ENCODE assay signal across 8 mouse cellular contexts in genomic region chr3:122619931-122620284, GRCm38 (mm10). TPM values are rescaled to one million over a fixed set of nuclear protein-coding genes. Genes with fewer than 3 reads are reported as not detected.
A peak's percentile ranks its signal among the peaks of the same experiment; 100 is the strongest.
DNase-seq lines count a peak whose midpoint lies in the region; ATAC-seq lines count a peak whose summit lies in the region.

No protein-coding gene starts in this region.

- H3K4me3 ChIP-seq in neural tube, embryonic 11.5 days (ENCODE audit: low read depth, low read length): peak overlapping the region; percentile 78
- H3K4me3 ChIP-seq in embryonic facial prominence, embryonic 11.5 days (ENCODE audit: low read depth, low read length): peak overlapping the region; percentile 99
- peak overlapping the region; percentile 97 for H3K4me3 ChIP-seq in hindbrain, embryonic 15.5 days

- H3K27ac ChIP-seq in neural tube, embryonic 11.5 days (ENCODE audit: low read depth, low read length): peak overlapping the region; percentile 97
- H3K27ac ChIP-seq in embryonic facial prominence, embryonic 11.5 days (replicated peaks; ENCODE audit: low read depth, low read length): peak overlapping the region; percentile 98
- peak overlapping the region; percentile 100 for H3K27ac ChIP-seq in hindbrain, embryonic 15.5 days (replicated peaks)

- no peaks in the 10 kb centered on the region for H3K36me3 ChIP-seq in neural tube, embryonic 11.5 days (ENCODE audit: control insufficient read depth, insufficient read depth, low read length)
- no peaks in the 10 kb centered on the region for H3K36me3 ChIP-seq in embryonic facial prominence, embryonic 11.5 days (replicated peaks; ENCODE audit: control insufficient read depth, insufficient read depth, low read depth, low read length)
- H3K36me3 ChIP-seq in hindbrain, embryonic 15.5 days: no peaks in the 10 kb centered on the region

- H3K9me3 ChIP-seq in neural tube, embryonic 11.5 days (ENCODE audit: control insufficient read depth, low read length): no peaks in the 10 kb centered on the region
- no peaks in the 10 kb centered on the region for H3K9me3 ChIP-seq in embryonic facial prominence, embryonic 11.5 days (replicated peaks; ENCODE audit: control insufficient read depth, low read length)
- no peaks in the 10 kb centered on the region for H3K9me3 ChIP-seq in hindbrain, embryonic 15.5 days

- peak overlapping the region; percentile 78 for H3K4me2 ChIP-seq in neural tube, embryonic 11.5 days (ENCODE audit: low read depth)
- peak overlapping the region; percentile 50 for H3K4me2 ChIP-seq in embryonic facial prominence, embryonic 11.5 days (ENCODE audit: low read depth, low read length)
- H3K4me2 ChIP-seq in hindbrain, embryonic 15.5 days: peak overlapping the region; percentile 62

- DNase-seq in neural tube, embryonic 11.5 days (ENCODE audit: low spot score): no peak
- no peak for DNase-seq in neural tube, embryonic 10.5 days (ENCODE audit: extremely low spot score, low spot score)
- DNase-seq in embryonic facial prominence, embryonic 11.5 days (ENCODE audit: low spot score): no peak
- DNase-seq in cerebellum, postnatal 36 days: no peak
- no peak for DNase-seq in adrenal gland, postnatal 25 days
- no peak for DNase-seq in Muller cell, postnatal 12 days (ENCODE audit: inconsistent ontology term)

- H3K9ac ChIP-seq in neural tube, embryonic 11.5 days (ENCODE audit: low read length): peak overlapping the region; percentile 98
- peak overlapping the region; percentile 100 for H3K9ac ChIP-seq in embryonic facial prominence, embryonic 11.5 days (replicated peaks; ENCODE audit: low read length)
- peak overlapping the region; percentile 98 for H3K9ac ChIP-seq in hindbrain, embryonic 15.5 days

- peaks cover 14% of the 10 kb centered on the region for H3K4me1 ChIP-seq in neural tube, embryonic 11.5 days (ENCODE audit: control insufficient read depth, insufficient read depth, low read length)
- H3K4me1 ChIP-seq in embryonic facial prominence, embryonic 11.5 days (ENCODE audit: control insufficient read depth, insufficient read depth, low read length): peaks cover 4% of the 10 kb centered on the region; the same call in 1 of the 2 replicates
- peaks cover 36% of the 10 kb centered on the region for H3K4me1 ChIP-seq in hindbrain, embryonic 15.5 days (replicated peaks)

- H3K27me3 ChIP-seq in neural tube, embryonic 11.5 days (ENCODE audit: control insufficient read depth, insufficient read depth, low read length): no peaks in the 10 kb centered on the region
- H3K27me3 ChIP-seq in embryonic facial prominence, embryonic 11.5 days (ENCODE audit: control insufficient read depth, insufficient read depth, low read length): no peaks in the 10 kb centered on the region
- H3K27me3 ChIP-seq in hindbrain, embryonic 15.5 days: no peaks in the 10 kb centered on the region

- WGBS in neural tube, embryonic 11.5 days: 0% methylated on average over 20 of the region's 20 CpGs
- under 1% methylated on average over 20 of the region's 20 CpGs for WGBS in embryonic facial prominence, embryonic 11.5 days
- under 1% methylated on average over 20 of the region's 20 CpGs for WGBS in hindbrain, embryonic 15.5 days

- ATAC-seq in neural tube, embryonic 11.5 days (ENCODE audit: insufficient read depth, low FRiP score, low TSS enrichment): peak; percentile 62
- ATAC-seq in embryonic facial prominence, embryonic 11.5 days (replicated peaks; ENCODE audit: insufficient number of reproducible peaks, low FRiP score, low TSS enrichment, low read depth): no peak; the same call in 1 of the 2 replicates
- ATAC-seq in hindbrain, embryonic 15.5 days (ENCODE audit: low FRiP score, low read depth): peak; percentile 81
- ATAC-seq in megakaryocyte-erythroid progenitor cell, adult 5-6 weeks (replicated peaks; ENCODE audit: low FRiP score, low TSS enrichment, poor library complexity, severe bottlenecking): 0 out of 2 replicates have a peak, but pooled peaks have one; percentile 28

RNA-seq across cellular contexts. Expression of gene Fnbp1l, which starts 0.4 kb away (rescaled TPM):
- 85.2 and 87.3 TPM in 2 replicates for polyA plus RNA-seq in neural tube, embryonic 11.5 days (2014; fragmentation: Nextera tagmentation; extraction: Ambion mirVana)
- 74.2 and 77.4 TPM in 2 replicates for polyA plus RNA-seq in embryonic facial prominence, embryonic 11.5 days (2014; fragmentation: Nextera tagmentation; extraction: Ambion mirVana)
- 177 and 185 TPM in 2 replicates for polyA plus RNA-seq in hindbrain, embryonic 15.5 days (2015; fragmentation: Nextera tagmentation; extraction: Ambion mirVana)
- 8.3 and 18.4 TPM in 2 replicates for total RNA-seq in megakaryocyte-erythroid progenitor cell, adult 5-6 weeks (2014; fragmentation: Nextera tagmentation)
- 14.1 and 24.2 TPM in 2 replicates for total RNA-seq in megakaryocyte-erythroid progenitor cell, adult 5-6 weeks (2017)
- 18.5 and 23.7 TPM in 2 replicates for total RNA-seq in adrenal gland, postnatal 25 days (2021)
